In genomic region chr13:106865547-106865946, GRCm38 (mm10) we compare ENCODE assay signal across 17 mouse cellular contexts.
DNase-seq lines count a peak whose midpoint lies in the region; ATAC-seq and TF ChIP-seq lines count a peak whose summit lies in the region.
"Had no signal": no experiment of that assay in that cellular context is flagged by ENCODE, and none has a peak within 500 bp of the region (broad histone marks: within the 10 kb centered on the region; RNA-seq: fewer than 3 reads in every experiment).

No protein-coding gene starts in this region.

- TF ChIP-seq EP300 in MEL (IDR thresholded peaks at IDR 0.05; ENCODE audit: low read depth in 1 of 2, low read length in 2 of 2) = peak; percentile 89 to 92
- peak; percentile 93 for TF ChIP-seq EP300 in liver, postnatal 0 days (IDR thresholded peaks at IDR 0.05; ENCODE audit: low read depth)

- no peaks in the 10 kb centered on the region for H3K27me3 ChIP-seq in G1E (ENCODE audit: insufficient read depth, low read length)
- H3K27me3 ChIP-seq in MEL (ENCODE audit: control insufficient read depth in 1 of 2, insufficient read depth in 2 of 2, low read length in 2 of 2) = no peaks in the 10 kb centered on the region
- no peaks in the 10 kb centered on the region for H3K27me3 ChIP-seq in intestine, embryonic 16.5 days (replicated peaks; ENCODE audit: control insufficient read depth, insufficient read depth, low read length)
- no peaks in the 10 kb centered on the region for H3K27me3 ChIP-seq in liver, postnatal 0 days (ENCODE audit: insufficient read depth, low read length)
- H3K27me3 ChIP-seq in midbrain, embryonic 16.5 days (ENCODE audit: control insufficient read depth, insufficient read depth, low read depth, low read length) = no peaks in the 10 kb centered on the region
- H3K27me3 ChIP-seq: forebrain, embryonic 12.5 days had no signal

- TF ChIP-seq POLR2A in MEL (IDR thresholded peaks at IDR 0.05; ENCODE audit: control insufficient read depth in 1 of 2, insufficient read depth in 1 of 2, low read depth in 1 of 2, low read length in 2 of 2, poor library complexity in 1 of 2) = no peak

- H3K36me3 ChIP-seq in G1E (replicated peaks) (peaks cover 62% of the 10 kb centered on the region), MEL (ENCODE audit: control insufficient read depth in 1 of 2, insufficient read depth in 2 of 2, low read length in 2 of 2) (peaks cover 10 to 13% of the 10 kb centered on the region in 2 experiments)
- peaks cover 14% of the 10 kb centered on the region for H3K36me3 ChIP-seq in intestine, embryonic 16.5 days (ENCODE audit: control insufficient read depth, insufficient read depth, low read length)
- H3K36me3 ChIP-seq in liver, postnatal 0 days (replicated peaks; ENCODE audit: insufficient read depth, low read length) = peaks cover 20% of the 10 kb centered on the region
- H3K36me3 ChIP-seq in midbrain, embryonic 16.5 days (ENCODE audit: control insufficient read depth, insufficient read depth, low read length) = peaks cover 13% of the 10 kb centered on the region

- H3K9me3 ChIP-seq in G1E (replicated peaks) (no peaks in the 10 kb centered on the region), MEL (replicated peaks; ENCODE audit: insufficient read depth, low read length) (no peaks in the 10 kb centered on the region)
- no peaks in the 10 kb centered on the region for H3K9me3 ChIP-seq in intestine, embryonic 16.5 days (ENCODE audit: control insufficient read depth, low read length)
- no peaks in the 10 kb centered on the region for H3K9me3 ChIP-seq in liver, postnatal 0 days (ENCODE audit: low read length)
- no peaks in the 10 kb centered on the region for H3K9me3 ChIP-seq in midbrain, embryonic 16.5 days (replicated peaks; ENCODE audit: control insufficient read depth, low read length, poor library complexity, severe bottlenecking)
- H3K9me3 ChIP-seq: forebrain, embryonic 12.5 days had no signal

- no peak overlapping the region for H3K9ac ChIP-seq in MEL (ENCODE audit: control insufficient read depth, low read depth, low read length, poor library complexity, severe bottlenecking)
- H3K9ac ChIP-seq in intestine, embryonic 16.5 days (ENCODE audit: low read depth, low read length) = no peak overlapping the region
- H3K9ac ChIP-seq in liver, postnatal 0 days (replicated peaks) = no peak overlapping the region
- no peak overlapping the region for H3K9ac ChIP-seq in midbrain, embryonic 16.5 days (ENCODE audit: low read depth, low read length)
- H3K9ac ChIP-seq: forebrain, embryonic 12.5 days had no signal

- H3K4me2 ChIP-seq in intestine, embryonic 16.5 days (ENCODE audit: low read depth, low read length) = no peak overlapping the region
- peak overlapping the region; percentile 27; the same call in 1 of the 2 replicates for H3K4me2 ChIP-seq in liver, postnatal 0 days (ENCODE audit: low read depth, low read length)
- no peak overlapping the region for H3K4me2 ChIP-seq in midbrain, embryonic 16.5 days (ENCODE audit: low read length)
- H3K4me2 ChIP-seq: forebrain, embryonic 12.5 days had no signal

- H3K27ac ChIP-seq in MEL (ENCODE audit: control insufficient read depth, low read depth, low read length) = peak overlapping the region; percentile 63
- no peak overlapping the region for H3K27ac ChIP-seq in intestine, embryonic 16.5 days (ENCODE audit: low read length)
- peak overlapping the region; percentile 71 for H3K27ac ChIP-seq in liver, postnatal 0 days (ENCODE audit: low read depth)
- H3K27ac ChIP-seq in midbrain, embryonic 16.5 days (ENCODE audit: low read length) = no peak overlapping the region
- H3K27ac ChIP-seq: forebrain, embryonic 12.5 days; kidney, postnatal 0 days had no signal

- WGBS in intestine, embryonic 16.5 days = 77% methylated on average over 2 of the region's 2 CpGs
- 60% methylated on average over 2 of the region's 2 CpGs for whole genome bisulfite sequencing in liver, postnatal 0 days (ENCODE audit: insufficient replicate concordance)
- 86% methylated on average over 2 of the region's 2 CpGs for WGBS in midbrain, embryonic 16.5 days

- ATAC-seq in G1E (ENCODE audit: extremely low read depth, insufficient number of reproducible peaks, low FRiP score, poor library complexity, severe bottlenecking) = peak; percentile 98
- peak; percentile 76 for ATAC-seq in intestine, embryonic 16.5 days
- ATAC-seq in liver, postnatal 0 days = peak; percentile 99
- ATAC-seq in midbrain, embryonic 16.5 days = no peak
- ATAC-seq: activated CD4-positive, CD25-positive, alpha-beta regulatory T cell, adult 4 months; CD4-positive, CD25-positive, alpha-beta regulatory T cell, adult 4 months had no signal

- TF ChIP-seq RAD21 in MEL (IDR thresholded peaks at IDR 0.05; ENCODE audit: low read depth, low read length) = no peak

- TF ChIP-seq CTCF in G1E (IDR thresholded peaks at IDR 0.05; ENCODE audit: low read depth, low read length) (no peak), MEL (IDR thresholded peaks at IDR 0.05 in 2 of 3, conservative IDR thresholded peaks at IDR 0.05 in 1 of 3; ENCODE audit: control insufficient read depth in 1 of 3, insufficient read depth in 1 of 3, low read depth in 2 of 3, low read length in 3 of 3, poor library complexity in 1 of 3, severe bottlenecking in 1 of 3) (no peak)
- no peak for TF ChIP-seq CTCF in liver, postnatal 0 days (IDR thresholded peaks at IDR 0.05; ENCODE audit: low read depth)

- DNase-seq in G1E (ENCODE audit: low spot score) (peak; percentile 12), MEL (ENCODE audit: low read depth, low spot score) (peak; percentile 80)
- peak; percentile 18 for DNase-seq in liver, postnatal 0 days
- DNase-seq in kidney, postnatal 36 days = no peak
- DNase-seq in urinary bladder, postnatal 4 days (ENCODE audit: low spot score in 2 of 2) = no peak
- DNase-seq: cerebellum, adult 11-12 months; heart, adult 11 months; heart, postnatal 10 days; lung, adult 18-20 months; lung, postnatal 4 days; midbrain, embryonic 14.5 days had no signal

- H3K4me1 ChIP-seq in G1E (ENCODE audit: insufficient read depth, low read depth, low read length) = peaks cover 11% of the 10 kb centered on the region
- peaks cover 4 to 8% of the 10 kb centered on the region in 2 experiments; a peak in 3 of 4 replicates for H3K4me1 ChIP-seq in MEL (ENCODE audit: control insufficient read depth in 1 of 2, insufficient read depth in 2 of 2, low read length in 2 of 2)
- no peaks in the 10 kb centered on the region for H3K4me1 ChIP-seq in intestine, embryonic 16.5 days (ENCODE audit: control insufficient read depth, insufficient read depth, low read length)
- peaks cover 5% of the 10 kb centered on the region; the same call in 1 of the 2 replicates for H3K4me1 ChIP-seq in liver, postnatal 0 days (ENCODE audit: insufficient read depth)
- no peaks in the 10 kb centered on the region for H3K4me1 ChIP-seq in midbrain, embryonic 16.5 days (ENCODE audit: control insufficient read depth, insufficient read depth, low read length)
- H3K4me1 ChIP-seq: forebrain, embryonic 12.5 days had no signal

- H3K4me3 ChIP-seq in G1E (ENCODE audit: low read depth, low read length) (no peak overlapping the region), MEL (ENCODE audit: control insufficient read depth in 1 of 2, insufficient read depth in 1 of 2, low read depth in 2 of 2, low read length in 2 of 2) (no peak overlapping the region)
- no peak overlapping the region for H3K4me3 ChIP-seq in intestine, embryonic 16.5 days (ENCODE audit: low read length)
- H3K4me3 ChIP-seq in liver, postnatal 0 days (ENCODE audit: low read depth, low read length) = no peak overlapping the region
- H3K4me3 ChIP-seq in midbrain, embryonic 16.5 days (ENCODE audit: low read depth, low read length) = no peak overlapping the region
- H3K4me3 ChIP-seq: forebrain, embryonic 12.5 days had no signal

- H3K79me2 ChIP-seq in MEL (ENCODE audit: control insufficient read depth, insufficient read depth, low read length, poor library complexity) = no peaks in the 10 kb centered on the region

TF ChIP-seq in MEL, 35 proteins besides CTCF, POLR2A, EP300 and RAD21:
- peak; percentile 79 for TF ChIP-seq MYC (IDR thresholded peaks at IDR 0.05; ENCODE audit: low read depth, low read length)
- peak; percentile 88 for TF ChIP-seq ETS1 (IDR thresholded peaks at IDR 0.05; ENCODE audit: low read depth, low read length)
- TF ChIP-seq ZNF384 (IDR thresholded peaks at IDR 0.05; ENCODE audit: low read depth, low read length) = peak; percentile 89
- TF ChIP-seq USF2 (IDR thresholded peaks at IDR 0.05; ENCODE audit: borderline replicate concordance in 1 of 2, insufficient read depth in 1 of 2, low read depth in 1 of 2, low read length in 2 of 2) = peak; percentile 58 to 90; a peak in 3 of 4 replicates
- peak; percentile 97 for TF ChIP-seq BHLHE40 (IDR thresholded peaks at IDR 0.05; ENCODE audit: borderline replicate concordance, low read depth, low read length)
- TF ChIP-seq ZMIZ1 (IDR thresholded peaks at IDR 0.05; ENCODE audit: low read depth, low read length) = no peak
- TF ChIP-seq MAX (IDR thresholded peaks at IDR 0.05; ENCODE audit: low read length) = peak; percentile 98
- TF ChIP-seq GATA1 (IDR thresholded peaks at IDR 0.05; ENCODE audit: low read depth, low read length) = peak; percentile 97
- peak; percentile 81 for TF ChIP-seq TAL1 (IDR thresholded peaks at IDR 0.05; ENCODE audit: low read length)
- TF ChIP-seq MXI1 (IDR thresholded peaks at IDR 0.05; ENCODE audit: low read depth, low read length) = peak; percentile 82
- TF ChIP-seq E2F4 (IDR thresholded peaks at IDR 0.05; ENCODE audit: borderline replicate concordance, low read depth, low read length) = no peak
- TF ChIP-seq TCF12 (IDR thresholded peaks at IDR 0.05; ENCODE audit: low read depth, low read length) = peak; percentile 93
- TF ChIP-seq RCOR1 (IDR thresholded peaks at IDR 0.05; ENCODE audit: low read depth, low read length) = peak; percentile 61; the same call in 1 of the 2 replicates
- no peak for TF ChIP-seq POLR2AphosphoS5 (IDR thresholded peaks at IDR 0.05; ENCODE audit: borderline replicate concordance, low read depth, low read length)
- no peak for TF ChIP-seq MEF2A (IDR thresholded peaks at IDR 0.05; ENCODE audit: extremely low read depth, insufficient replicate concordance, low read depth, low read length, poor library complexity, severe bottlenecking)
- TF ChIP-seq CHD1 (IDR thresholded peaks at IDR 0.05; ENCODE audit: low read depth, low read length) = no peak
- no peak for TF ChIP-seq JUND (IDR thresholded peaks at IDR 0.05; ENCODE audit: low read depth, low read length)
- peak; percentile 65 for TF ChIP-seq SIN3A (IDR thresholded peaks at IDR 0.05; ENCODE audit: low read length)
- TF ChIP-seq USF1 (IDR thresholded peaks at IDR 0.05; ENCODE audit: low read depth, low read length) = peak; percentile 99
- TF ChIP-seq MAZ (IDR thresholded peaks at IDR 0.05; ENCODE audit: low read depth, low read length) = no peak

Comparison
In these comparisons a context has a peak if more than half of its experiments do, and no peak if none do; other contexts are left out.
1. DNase-seq: peak in G1E (single experiment), MEL (single experiment) and liver, postnatal 0 days (single experiment); none in kidney, postnatal 36 days (0 of 2) and urinary bladder, postnatal 4 days (0 of 2).
2. H3K27ac ChIP-seq: peak in MEL (single experiment) and liver, postnatal 0 days (single experiment); none in intestine, embryonic 16.5 days (single experiment) and midbrain, embryonic 16.5 days (single experiment).